Comparison of ENCODE assay signal across 23 mouse cellular contexts in the genomic region with DNA sequence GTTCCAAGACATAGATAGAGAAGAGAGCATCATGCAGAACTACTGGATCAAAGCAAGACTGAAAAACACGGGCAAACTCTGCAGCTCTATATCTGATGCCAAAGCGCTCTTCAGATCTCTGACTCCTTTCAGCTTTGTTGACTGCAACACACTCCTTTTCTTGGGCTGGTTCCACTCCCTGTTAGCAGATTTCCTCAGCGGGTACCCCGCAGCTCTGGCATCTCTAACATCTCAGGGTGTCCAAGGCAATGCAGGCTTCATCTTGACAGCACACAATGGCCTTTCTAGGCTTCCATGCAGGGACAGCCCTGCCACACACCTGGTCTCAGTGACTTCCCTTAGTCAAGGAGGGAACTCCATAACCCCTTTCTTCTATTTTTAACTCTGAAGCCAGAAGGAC. TPM values are rescaled to one million over a fixed set of nuclear protein-coding genes. Genes with fewer than 3 reads are reported as not detected.
DNase-seq lines count a peak whose midpoint lies in the region; ATAC-seq and TF ChIP-seq lines count a peak whose summit lies in the region.
"Had no signal": no experiment of that assay in that cellular context is flagged by ENCODE, and none has a peak within 500 bp of the region (broad histone marks: within the 10 kb centered on the region; RNA-seq: fewer than 3 reads in every experiment).

No protein-coding gene starts in this region.

- H3K27ac ChIP-seq in forebrain, postnatal 0 days (ENCODE audit: low read depth, low read length) = no peak overlapping the region
- H3K27ac ChIP-seq in forebrain, embryonic 10.5 days = no peak overlapping the region
- no peak overlapping the region for H3K27ac ChIP-seq in midbrain, embryonic 11.5 days (ENCODE audit: low read depth, low read length)
- H3K27ac ChIP-seq in midbrain, embryonic 13.5 days = no peak overlapping the region
- no peak overlapping the region for H3K27ac ChIP-seq in hindbrain, embryonic 11.5 days (ENCODE audit: low read depth, low read length)
- H3K27ac ChIP-seq: embryonic facial prominence, embryonic 10.5 days; embryonic facial prominence, embryonic 12.5 days; forebrain, embryonic 12.5 days had no signal

- no peaks in the 10 kb centered on the region for H3K9me3 ChIP-seq in forebrain, postnatal 0 days (ENCODE audit: low read length)
- no peaks in the 10 kb centered on the region for H3K9me3 ChIP-seq in forebrain, embryonic 10.5 days
- no peaks in the 10 kb centered on the region for H3K9me3 ChIP-seq in midbrain, embryonic 11.5 days (ENCODE audit: control insufficient read depth, low read length)
- H3K9me3 ChIP-seq in midbrain, embryonic 13.5 days = no peaks in the 10 kb centered on the region; the same call in 1 of the 2 replicates
- H3K9me3 ChIP-seq in hindbrain, embryonic 11.5 days (ENCODE audit: control insufficient read depth, low read length) = no peaks in the 10 kb centered on the region
- H3K9me3 ChIP-seq: embryonic facial prominence, embryonic 12.5 days; forebrain, embryonic 12.5 days had no signal

- H3K9ac ChIP-seq in forebrain, postnatal 0 days = no peak overlapping the region
- H3K9ac ChIP-seq in midbrain, embryonic 11.5 days (ENCODE audit: low read length) = no peak overlapping the region
- H3K9ac ChIP-seq in midbrain, embryonic 13.5 days (replicated peaks) = no peak overlapping the region
- no peak overlapping the region for H3K9ac ChIP-seq in hindbrain, embryonic 11.5 days (ENCODE audit: low read depth, low read length)
- H3K9ac ChIP-seq: embryonic facial prominence, embryonic 12.5 days; forebrain, embryonic 12.5 days had no signal

- H3K4me2 ChIP-seq in forebrain, postnatal 0 days (ENCODE audit: low read depth) = no peak overlapping the region
- no peak overlapping the region for H3K4me2 ChIP-seq in midbrain, embryonic 11.5 days
- H3K4me2 ChIP-seq in midbrain, embryonic 13.5 days (replicated peaks) = no peak overlapping the region
- no peak overlapping the region for H3K4me2 ChIP-seq in hindbrain, embryonic 11.5 days (replicated peaks; ENCODE audit: low read depth, low read length)
- H3K4me2 ChIP-seq: embryonic facial prominence, embryonic 12.5 days; forebrain, embryonic 12.5 days had no signal

- DNase-seq in forebrain, postnatal 0 days = no peak
- no peak for DNase-seq in forebrain, embryonic 10.5 days (ENCODE audit: extremely low spot score, low spot score)
- DNase-seq in midbrain, embryonic 11.5 days (ENCODE audit: low spot score, missing footprints) = peak; percentile 21
- DNase-seq in brain, adult 2 months (ENCODE audit: low read depth, low spot score) = peak; percentile 32
- DNase-seq in hindbrain, embryonic 11.5 days (ENCODE audit: low spot score) = no peak
- DNase-seq: adrenal gland, adult 2 months; adrenal gland, postnatal 10 days; adrenal gland, postnatal 25 days; cerebellum, adult 11-12 months; cerebellum, adult 9-10 months; cerebellum, postnatal 36 days had no signal

- 76% methylated on average over 4 of the region's 4 CpGs for WGBS in forebrain, postnatal 0 days
- 91% methylated on average over 4 of the region's 4 CpGs for WGBS in forebrain, embryonic 10.5 days
- WGBS in midbrain, embryonic 11.5 days = 93% methylated on average over 4 of the region's 4 CpGs
- WGBS in midbrain, embryonic 13.5 days = 87% methylated on average over 4 of the region's 4 CpGs
- WGBS in hindbrain, embryonic 11.5 days = 93% methylated on average over 4 of the region's 4 CpGs

- H3K4me3 ChIP-seq in forebrain, postnatal 0 days (ENCODE audit: low read depth, low read length) = no peak overlapping the region
- H3K4me3 ChIP-seq in forebrain, embryonic 10.5 days = no peak overlapping the region
- H3K4me3 ChIP-seq in midbrain, embryonic 11.5 days (ENCODE audit: low read depth, low read length) = no peak overlapping the region
- H3K4me3 ChIP-seq in midbrain, embryonic 13.5 days (replicated peaks) = no peak overlapping the region
- H3K4me3 ChIP-seq in hindbrain, embryonic 11.5 days (ENCODE audit: low read depth, low read length) = no peak overlapping the region
- H3K4me3 ChIP-seq: embryonic facial prominence, embryonic 10.5 days; embryonic facial prominence, embryonic 12.5 days; forebrain, embryonic 12.5 days had no signal

- ATAC-seq in forebrain, postnatal 0 days = peak; percentile 53
- no peak for ATAC-seq in midbrain, embryonic 11.5 days (ENCODE audit: low FRiP score)
- ATAC-seq in midbrain, embryonic 13.5 days = no peak
- no peak for ATAC-seq in hindbrain, embryonic 11.5 days (ENCODE audit: low FRiP score)
- ATAC-seq: forebrain, embryonic 14.5 days; forebrain, embryonic 16.5 days had no signal

- H3K36me3 ChIP-seq in forebrain, postnatal 0 days (ENCODE audit: insufficient read depth) = no peaks in the 10 kb centered on the region
- H3K36me3 ChIP-seq in forebrain, embryonic 10.5 days (replicated peaks) = no peaks in the 10 kb centered on the region
- no peaks in the 10 kb centered on the region for H3K36me3 ChIP-seq in midbrain, embryonic 11.5 days (ENCODE audit: control insufficient read depth, insufficient read depth, low read length)
- H3K36me3 ChIP-seq in midbrain, embryonic 13.5 days = no peaks in the 10 kb centered on the region
- no peaks in the 10 kb centered on the region for H3K36me3 ChIP-seq in hindbrain, embryonic 11.5 days (ENCODE audit: control insufficient read depth, insufficient read depth, low read length)
- H3K36me3 ChIP-seq: embryonic facial prominence, embryonic 10.5 days; embryonic facial prominence, embryonic 12.5 days; forebrain, embryonic 12.5 days had no signal

- TF ChIP-seq CTCF in forebrain, postnatal 0 days (IDR thresholded peaks at IDR 0.05; ENCODE audit: low read depth) = no peak

- no peaks in the 10 kb centered on the region for H3K4me1 ChIP-seq in forebrain, postnatal 0 days (ENCODE audit: insufficient read depth)
- H3K4me1 ChIP-seq in forebrain, embryonic 10.5 days = no peaks in the 10 kb centered on the region
- H3K4me1 ChIP-seq in midbrain, embryonic 11.5 days (ENCODE audit: control insufficient read depth, insufficient read depth, low read length) = no peaks in the 10 kb centered on the region
- H3K4me1 ChIP-seq in midbrain, embryonic 13.5 days (replicated peaks) = peaks cover 6% of the 10 kb centered on the region; the same call in 1 of the 2 replicates
- no peaks in the 10 kb centered on the region for H3K4me1 ChIP-seq in hindbrain, embryonic 11.5 days (replicated peaks; ENCODE audit: control insufficient read depth, insufficient read depth, low read length)
- H3K4me1 ChIP-seq: embryonic facial prominence, embryonic 12.5 days; forebrain, embryonic 12.5 days had no signal

- no peaks in the 10 kb centered on the region for H3K27me3 ChIP-seq in forebrain, postnatal 0 days (ENCODE audit: insufficient read depth, low read length)
- peaks cover 5% of the 10 kb centered on the region; the same call in 1 of the 2 replicates for H3K27me3 ChIP-seq in forebrain, embryonic 10.5 days (ENCODE audit: poor library complexity, severe bottlenecking)
- no peaks in the 10 kb centered on the region for H3K27me3 ChIP-seq in midbrain, embryonic 11.5 days (ENCODE audit: control insufficient read depth, insufficient read depth, low read length)
- no peaks in the 10 kb centered on the region for H3K27me3 ChIP-seq in midbrain, embryonic 13.5 days
- no peaks in the 10 kb centered on the region for H3K27me3 ChIP-seq in hindbrain, embryonic 11.5 days (ENCODE audit: control insufficient read depth, insufficient read depth, low read length)
- H3K27me3 ChIP-seq: embryonic facial prominence, embryonic 12.5 days had no signal

RNA-seq across cellular contexts. Expression of gene Spesp1, which starts 31.7 kb away (rescaled TPM):
- total RNA-seq in forebrain, postnatal 0 days (2014; rRNA removed) = 0.19 TPM in 1 of 2 replicates, not detected in the other
- not detected in 2 replicates for polyA plus RNA-seq in forebrain, postnatal 0 days (2015; fragmentation: Nextera tagmentation; extraction: Ambion mirVana)
- polyA plus RNA-seq in forebrain, embryonic 10.5 days (2016; fragmentation: Nextera tagmentation; extraction: Ambion mirVana) = 0.05 TPM in 1 of 2 replicates, not detected in the other
- not detected in 2 replicates for polyA plus RNA-seq in midbrain, embryonic 11.5 days (2014; fragmentation: Nextera tagmentation; extraction: Ambion mirVana)
- polyA plus RNA-seq in midbrain, embryonic 13.5 days (2015; fragmentation: Nextera tagmentation; extraction: Ambion mirVana) = 0.05 TPM in 1 of 2 replicates, not detected in the other
- not detected in 2 replicates for polyA plus RNA-seq in hindbrain, embryonic 11.5 days (2014; fragmentation: Nextera tagmentation; extraction: Ambion mirVana)
- total RNA-seq: adrenal gland, adult 2 months; adrenal gland, postnatal 10 days; adrenal gland, postnatal 25 days; adrenal gland, postnatal 4 days; MEL had no signal
- polyA plus RNA-seq: adrenal gland, adult 2 months; C2C12; cerebellum, adult 2 months; cortical plate, adult 2 months; embryonic facial prominence, embryonic 10.5 days; embryonic facial prominence, embryonic 12.5 days; embryonic facial prominence, embryonic 14.5 days; forebrain, embryonic 12.5 days; forebrain, embryonic 14.5 days; forebrain, embryonic 16.5 days had no signal

Comparison
In these comparisons a context has a peak if more than half of its experiments do, and no peak if none do; other contexts are left out.
1. DNase-seq: peak in midbrain, embryonic 11.5 days (single experiment) and brain, adult 2 months (single experiment); none in forebrain, postnatal 0 days (single experiment), forebrain, embryonic 10.5 days (single experiment) and hindbrain, embryonic 11.5 days (single experiment).